Mouse (Mus musculus): ENCODE measurements around the gene Anapc7. TPM values are rescaled to one million over a fixed set of nuclear protein-coding genes. Genes with fewer than 3 reads are reported as not detected.
"Not testable (repeated sequence)": the region's sequence is repeated elsewhere in the genome, so short reads cannot be mapped to it uniquely, and the experiment has no call there.

The Anapc7 gene
- total RNA-seq, 1 experiment from 2014 or later: 20.5 TPM

DNA sequence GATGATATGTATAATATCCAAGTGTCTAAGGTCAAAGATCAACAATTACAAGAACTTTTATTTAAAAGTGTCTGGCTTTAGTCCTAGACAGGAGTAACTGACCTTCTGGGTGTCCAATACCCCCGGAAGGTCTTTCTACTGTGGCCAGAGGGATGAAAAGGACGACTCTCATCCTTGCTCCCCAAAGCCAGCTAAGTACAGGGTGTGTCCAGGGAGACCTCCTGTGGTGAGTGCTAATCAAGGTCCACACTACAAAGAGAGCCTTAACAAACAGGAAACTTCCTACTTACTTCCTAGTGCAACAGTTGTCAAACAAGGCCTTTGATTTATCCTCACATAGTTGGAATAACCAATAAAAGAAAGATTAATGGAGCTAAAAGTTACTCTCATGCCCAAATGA is 57.6 kb downstream of the Anapc7 start:
- ATAC-seq (replicated peaks; ENCODE audit: insufficient number of reproducible peaks, low FRiP score, low TSS enrichment, poor library complexity, severe bottlenecking): no peak

DNA sequence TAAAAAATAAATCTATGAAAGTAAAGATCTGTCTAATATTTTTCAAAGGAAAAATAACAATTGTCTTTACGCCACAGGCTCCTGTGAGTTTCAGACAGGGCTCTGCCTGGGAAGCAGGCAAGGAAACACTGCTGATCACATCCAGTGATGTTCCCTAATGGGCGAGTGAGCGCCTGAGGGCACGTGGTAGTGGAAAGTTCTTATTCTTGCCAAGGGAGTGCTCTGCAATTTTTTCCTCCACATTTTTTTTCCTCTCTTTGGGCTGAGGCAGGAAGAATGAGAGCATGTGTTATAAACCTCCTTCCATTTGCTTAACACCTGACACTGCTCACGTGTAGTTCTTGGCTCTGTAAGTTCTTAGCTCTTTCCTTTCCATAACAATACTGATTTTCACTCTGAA is 60.4 kb downstream of the Anapc7 start:
- no peak for ATAC-seq (replicated peaks; ENCODE audit: insufficient number of reproducible peaks, low FRiP score, low TSS enrichment, poor library complexity, severe bottlenecking)

DNA sequence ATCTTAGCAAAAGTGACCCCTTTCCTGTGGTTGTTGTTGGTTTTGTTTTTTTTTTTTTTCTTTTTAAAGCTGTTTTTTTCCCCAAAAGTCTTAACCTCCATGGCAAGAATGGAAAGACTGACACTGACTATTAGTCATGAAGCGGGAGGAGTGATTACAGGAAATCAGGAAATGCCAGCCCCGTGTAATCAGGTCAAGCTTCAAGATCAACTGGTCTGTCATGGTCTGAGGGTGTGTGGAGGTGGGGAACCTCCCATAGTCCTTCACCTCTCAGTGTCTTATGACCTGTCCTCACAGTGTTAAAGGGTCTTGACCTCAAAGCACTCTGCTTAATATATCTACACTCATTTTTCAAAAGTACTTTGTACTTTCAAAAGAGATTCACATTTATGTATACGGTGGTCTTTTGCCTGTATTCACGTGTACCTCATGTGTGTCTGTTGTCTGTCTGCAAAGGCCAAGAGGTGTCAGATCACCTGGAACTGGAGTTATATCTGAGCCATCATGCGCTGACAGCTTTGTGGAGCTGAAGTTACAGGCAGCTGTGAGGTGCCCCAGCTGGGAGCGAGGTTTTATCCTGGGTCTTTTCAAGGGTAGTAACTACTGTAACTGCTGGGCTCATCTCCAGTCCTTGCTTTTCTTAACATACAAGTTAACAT is 61.4 kb downstream of the Anapc7 start:
- ATAC-seq (replicated peaks; ENCODE audit: insufficient number of reproducible peaks, low FRiP score, low TSS enrichment, poor library complexity, severe bottlenecking): no peak

DNA sequence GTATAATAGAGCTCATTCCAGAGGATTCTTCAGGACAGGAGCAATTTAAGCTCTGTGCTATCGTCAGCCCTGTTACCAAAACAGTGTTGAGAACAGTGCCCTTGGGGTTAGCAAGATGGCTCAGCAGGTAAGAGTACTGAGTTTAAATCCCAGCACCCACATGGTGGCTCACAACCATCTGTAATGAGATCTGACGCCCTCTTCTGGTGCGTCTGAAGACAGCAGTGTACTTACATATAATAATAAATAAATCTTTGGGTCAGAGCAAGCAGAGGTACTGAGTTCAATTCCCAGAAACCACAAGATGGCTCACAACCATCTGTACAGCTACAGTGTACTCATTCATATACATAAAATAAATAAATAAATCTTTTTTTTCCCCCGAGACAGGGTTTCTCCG is 64.8 kb downstream of the Anapc7 start:
- not testable (repeated sequence) for ATAC-seq (replicated peaks; ENCODE audit: insufficient number of reproducible peaks, low FRiP score, low TSS enrichment, poor library complexity, severe bottlenecking)

DNA sequence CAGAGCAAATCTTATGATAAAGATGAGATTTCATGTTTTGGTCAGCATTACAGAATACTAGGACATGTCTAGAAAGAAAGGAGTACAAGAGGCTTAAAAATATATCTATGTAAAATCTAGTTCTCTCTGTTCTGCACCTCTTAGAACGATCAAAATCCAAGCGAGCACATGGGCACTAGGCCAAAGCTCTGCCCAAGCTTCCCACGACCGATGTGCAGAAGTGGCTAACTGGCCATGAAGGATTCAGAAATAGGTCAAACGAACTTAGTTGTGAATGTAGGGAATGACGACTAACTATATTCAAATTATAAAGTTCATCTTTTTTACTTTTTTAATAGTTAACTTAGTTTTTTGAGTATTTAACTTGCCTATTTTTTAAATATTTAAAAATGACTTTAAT is 66.3 kb downstream of the Anapc7 start:
- ATAC-seq (replicated peaks; ENCODE audit: insufficient number of reproducible peaks, low FRiP score, low TSS enrichment, poor library complexity, severe bottlenecking): no peak

DNA sequence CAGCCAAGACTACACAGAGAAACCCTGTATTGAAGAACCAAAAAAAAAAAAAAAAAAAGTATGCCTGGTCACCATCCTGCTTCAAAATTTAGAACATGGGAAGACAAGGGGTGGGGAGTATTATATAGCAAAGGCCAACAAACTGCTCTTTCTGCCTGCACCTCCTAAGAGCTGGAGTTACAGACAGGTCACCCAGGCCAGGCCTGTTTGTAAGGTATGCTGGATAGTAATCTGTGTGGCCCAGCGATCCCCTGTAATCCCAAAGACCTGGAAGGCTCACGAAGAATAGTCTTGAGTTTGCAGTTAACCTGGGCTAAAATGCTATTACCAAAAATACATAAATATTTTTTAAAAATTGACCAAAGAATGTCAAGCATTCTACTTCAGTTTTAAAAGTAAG is 68.7 kb downstream of the Anapc7 start:
- ATAC-seq (replicated peaks; ENCODE audit: insufficient number of reproducible peaks, low FRiP score, low TSS enrichment, poor library complexity, severe bottlenecking): no peak

DNA sequence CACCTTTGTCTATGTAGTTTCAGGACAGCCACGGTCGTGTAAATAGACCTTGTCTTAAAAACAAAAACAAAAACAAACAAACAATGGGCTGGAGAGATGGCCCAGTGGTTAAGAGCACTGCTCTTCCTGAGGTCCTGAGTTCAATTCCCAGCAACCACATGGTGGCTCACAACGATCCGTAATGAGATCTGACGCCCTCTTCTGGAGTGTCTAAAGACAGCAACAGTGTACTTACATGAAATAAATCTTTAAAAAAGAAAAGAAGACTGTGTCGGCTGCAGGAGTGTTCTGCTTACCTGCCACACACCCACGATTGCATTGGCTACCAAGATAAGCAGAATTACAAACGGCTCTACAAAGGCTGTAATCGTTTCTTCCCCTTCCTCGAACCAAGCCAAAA is 69.9 kb downstream of the Anapc7 start:
- no peak for ATAC-seq (replicated peaks; ENCODE audit: insufficient number of reproducible peaks, low FRiP score, low TSS enrichment, poor library complexity, severe bottlenecking)

DNA sequence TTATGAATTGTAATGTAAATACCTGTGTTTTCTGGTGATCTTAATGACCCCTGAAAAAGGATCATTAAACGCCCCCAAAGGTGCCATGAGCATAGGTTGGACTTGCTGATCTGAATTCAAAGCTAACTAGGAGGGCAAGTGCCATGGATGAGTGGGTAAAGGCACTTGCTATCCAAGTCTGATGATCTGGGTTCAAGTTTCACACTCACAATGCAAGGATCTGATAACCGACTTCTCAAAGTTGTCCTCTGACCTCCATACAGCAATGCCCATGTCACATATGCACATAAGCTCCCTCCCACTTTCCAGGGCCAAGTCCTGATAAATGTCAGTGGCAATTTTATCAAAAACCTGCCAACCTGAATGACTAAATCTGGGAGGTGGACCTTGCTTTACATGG is 71.5 kb downstream of the Anapc7 start:
- no peak for ATAC-seq (replicated peaks; ENCODE audit: insufficient number of reproducible peaks, low FRiP score, low TSS enrichment, poor library complexity, severe bottlenecking)

DNA sequence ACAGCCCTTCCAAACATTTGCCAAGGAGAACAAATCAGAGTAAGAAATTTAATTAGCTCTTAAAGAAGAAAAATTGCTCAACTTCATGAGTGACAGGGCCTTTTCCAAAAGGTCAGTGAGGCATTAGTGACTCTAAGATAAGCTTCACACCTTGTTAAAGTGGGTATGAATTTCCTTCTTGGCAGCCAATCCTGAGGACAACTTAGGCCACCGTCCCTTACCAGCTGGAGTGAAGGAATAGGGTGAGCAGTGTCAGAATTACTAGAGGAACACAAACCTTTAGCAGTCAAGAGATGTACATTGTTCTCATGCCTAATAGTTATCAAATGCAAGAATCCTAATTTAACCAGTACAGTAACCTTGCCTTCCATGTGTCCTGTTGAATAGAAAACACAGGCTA is 73.0 kb downstream of the Anapc7 start:
- no peak for ATAC-seq (replicated peaks; ENCODE audit: insufficient number of reproducible peaks, low FRiP score, low TSS enrichment, poor library complexity, severe bottlenecking)

Other genes starting within 250 kb of the Anapc7 start
- gene Hvcn1, start 214.9 kb upstream of the Anapc7 start, total RNA-seq (2017): 25.7 to 39.4 TPM (median 30.3 TPM) in 3 replicates
- gene Tctn1, start 157.2 kb upstream of the Anapc7 start, total RNA-seq (2017): 1.1 to 4.4 TPM (median 2.0 TPM) in 3 replicates
- gene Pptc7, start 137.3 kb upstream of the Anapc7 start, total RNA-seq (2017): 33.3 to 37.2 TPM (median 36.9 TPM) in 3 replicates
- gene Rad9b, start 67.5 kb upstream of the Anapc7 start, total RNA-seq (2017): 3.9 to 8.9 TPM (median 7.4 TPM) in 3 replicates
- 63.4 to 67.5 TPM (median 67.5 TPM) in 3 replicates for gene Vps29, start 67.3 kb upstream of the Anapc7 start, total RNA-seq (2017)
- gene Gpn3, start 49.8 kb upstream of the Anapc7 start, total RNA-seq (2017): 42.8 to 46.5 TPM (median 45.0 TPM) in 3 replicates
- gene Fam216a, start 49.3 kb upstream of the Anapc7 start, total RNA-seq (2017): 2.2 to 7.9 TPM (median 5.5 TPM) in 3 replicates
- gene Arpc3, start 29.8 kb upstream of the Anapc7 start, total RNA-seq (2017): 945 to 1,364 TPM (median 1,320 TPM) in 3 replicates
- gene Atp2a2, start 80.5 kb downstream of the Anapc7 start, total RNA-seq (2017): 84.0 to 111 TPM (median 86.3 TPM) in 3 replicates
- 0.32 to 3.9 TPM (median 2.5 TPM) in 3 replicates for gene Ift81, start 192.8 kb downstream of the Anapc7 start, total RNA-seq (2017)
- 23.3 to 42.5 TPM (median 24.3 TPM) in 3 replicates for gene P2rx7, start 222.2 kb downstream of the Anapc7 start, total RNA-seq (2017)